Mouse (Mus musculus) urinary bladder, postnatal 25 days (tissue): ENCODE results near the gene Ugt1a9.

Experiments used
- DNase-seq: peaks from one replicate; pipeline ENCODE4 v3.0.0; 2022; ENCODE audit warnings: low spot score

Gene Ugt1a9

DNA sequence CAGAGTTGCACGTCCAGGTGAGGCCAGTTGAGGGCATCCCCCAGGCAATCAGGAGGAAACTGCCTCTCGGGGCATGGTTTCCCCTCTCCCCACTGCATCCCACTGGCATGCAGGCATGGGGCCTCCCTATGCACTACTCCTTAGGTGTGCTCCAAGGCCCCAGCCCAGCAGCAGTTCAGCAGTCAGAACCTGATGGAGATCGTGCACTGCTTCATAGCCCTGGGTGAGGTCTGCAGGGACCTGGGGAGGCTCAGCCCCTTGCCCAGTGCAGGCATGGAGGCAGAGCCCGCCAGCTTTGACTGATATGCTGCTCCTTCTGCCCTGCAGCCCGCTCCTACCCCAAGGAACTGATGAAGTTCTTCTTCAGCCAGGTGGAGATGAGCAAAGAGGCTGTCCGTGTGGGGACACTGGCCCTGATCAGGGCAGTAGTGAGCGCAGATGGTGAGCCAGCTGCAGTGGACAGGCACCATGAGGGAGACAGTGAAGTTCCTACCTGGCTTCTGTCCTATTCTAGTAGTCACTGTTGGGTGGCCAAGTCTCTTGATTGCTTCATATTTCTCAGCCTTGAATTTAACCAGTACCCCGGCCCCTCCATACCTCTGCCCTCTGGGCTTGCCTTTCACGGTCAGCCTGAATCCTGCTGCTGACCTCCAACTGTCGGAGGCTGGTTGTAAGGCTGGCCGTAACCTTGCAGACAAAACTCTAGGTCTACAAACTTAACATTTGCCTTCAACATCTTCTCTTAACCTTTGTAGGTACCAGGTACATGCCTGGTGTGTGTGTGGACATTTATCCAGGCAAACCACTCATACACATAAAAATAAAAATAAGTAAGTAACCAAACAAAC lies 164.7 kb downstream of the Ugt1a9 start:
- DNase-seq, result no peak

DNA sequence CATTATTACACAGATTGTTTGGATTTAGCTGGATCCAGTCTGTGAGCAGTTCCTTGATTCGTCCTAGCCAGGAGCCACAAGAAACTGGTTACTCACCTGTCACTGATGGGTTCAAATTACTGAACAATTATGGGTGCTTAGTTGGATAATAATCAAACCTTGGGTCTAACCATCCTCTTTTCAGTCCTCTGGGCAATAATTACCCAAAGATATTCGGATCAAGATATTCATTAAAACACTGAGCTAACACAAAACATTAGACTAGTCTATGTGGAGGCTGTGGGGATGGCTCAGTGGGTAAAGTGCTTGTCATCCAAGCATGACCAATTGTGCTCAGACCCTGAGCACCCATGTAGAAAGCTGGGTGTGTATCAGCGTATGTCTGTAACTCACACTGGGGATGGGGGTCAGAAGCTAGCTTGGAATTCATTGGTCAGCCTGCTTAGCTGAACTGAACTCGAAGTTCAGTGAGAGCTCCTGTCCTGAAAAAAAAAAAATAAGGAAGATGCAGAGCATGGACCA lies 165.4 kb downstream of the Ugt1a9 start:
- no peak for DNase-seq

DNA sequence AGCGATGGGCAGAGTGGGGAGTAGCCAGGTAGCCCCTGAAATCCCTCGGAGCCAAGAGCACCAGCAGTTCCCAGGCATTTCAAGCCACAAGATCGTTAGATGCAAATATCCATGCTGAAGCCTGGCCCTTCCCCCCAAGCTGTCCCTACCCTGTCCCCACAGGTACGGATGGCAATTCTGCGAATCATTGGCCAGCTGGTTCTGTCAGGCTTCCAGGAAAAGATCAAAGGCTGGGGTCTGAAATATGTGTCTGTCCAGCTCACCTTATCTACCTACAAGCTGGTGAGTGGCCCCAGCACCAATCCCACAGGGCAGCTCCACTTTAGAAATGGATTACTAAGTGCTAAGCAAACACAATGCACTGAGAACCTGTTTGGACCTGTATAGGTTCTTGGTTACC lies 166.7 kb downstream of the Ugt1a9 start:
- no peak for DNase-seq

DNA sequence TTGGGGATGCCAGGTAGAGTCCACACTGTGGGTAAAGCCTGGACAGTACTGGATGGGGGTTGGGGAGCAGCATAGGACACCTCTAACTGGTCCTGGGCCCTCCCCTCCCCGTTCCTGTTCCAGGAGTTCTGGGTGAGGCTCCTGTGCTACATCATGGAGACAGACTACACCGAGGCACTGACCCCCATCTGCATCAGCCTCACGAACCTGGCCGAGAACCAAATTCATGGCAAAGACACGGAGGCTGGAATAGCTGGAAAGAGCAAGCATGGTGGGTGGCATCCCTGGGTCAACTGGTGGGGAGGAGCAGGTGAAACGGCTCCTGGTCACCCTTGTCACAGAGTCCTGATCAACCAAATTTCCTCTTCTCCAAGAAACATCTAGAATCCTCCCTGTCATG lies 168.2 kb downstream of the Ugt1a9 start:
- DNase-seq, result no peak

DNA sequence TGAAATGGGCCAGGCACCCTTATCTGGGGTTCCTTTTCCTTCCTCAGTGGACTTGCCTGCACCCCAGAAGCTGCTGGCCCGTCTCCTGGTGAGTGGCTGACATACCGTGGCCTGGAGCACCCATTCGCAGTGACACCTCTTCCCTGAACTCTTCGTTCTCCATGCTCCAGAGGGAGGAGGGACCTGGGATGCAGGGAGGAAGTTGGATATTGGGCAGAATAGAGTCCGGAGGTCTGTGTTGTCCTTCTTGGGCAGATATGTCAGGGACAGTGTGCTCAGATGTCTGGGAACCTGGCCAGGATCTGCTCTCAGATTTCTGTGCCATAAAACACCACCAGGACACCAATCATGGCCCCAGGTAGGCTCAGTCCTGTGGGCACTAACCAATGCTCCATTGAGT lies 169.5 kb downstream of the Ugt1a9 start:
- DNase-seq, result no peak

DNA sequence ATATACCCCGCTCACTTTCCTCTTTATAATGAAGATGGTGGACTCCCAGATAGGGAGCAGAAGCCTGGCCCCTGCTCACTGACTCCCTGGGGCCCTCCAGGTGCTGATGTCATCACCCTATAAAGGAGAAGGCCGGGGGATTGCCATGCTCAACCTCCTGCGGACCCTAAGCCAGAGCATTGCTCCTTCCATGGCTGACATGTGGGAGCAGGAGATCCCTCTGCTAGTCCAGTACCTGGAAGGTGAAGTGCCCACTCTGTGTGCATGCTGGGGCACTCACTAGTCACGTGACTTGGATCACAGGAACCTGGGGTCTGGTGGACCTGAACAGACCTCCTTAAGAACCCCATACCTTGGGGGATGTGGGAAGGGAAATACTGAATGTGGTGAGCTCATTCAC lies 170.0 kb downstream of the Ugt1a9 start:
- DNase-seq, result no peak

DNA sequence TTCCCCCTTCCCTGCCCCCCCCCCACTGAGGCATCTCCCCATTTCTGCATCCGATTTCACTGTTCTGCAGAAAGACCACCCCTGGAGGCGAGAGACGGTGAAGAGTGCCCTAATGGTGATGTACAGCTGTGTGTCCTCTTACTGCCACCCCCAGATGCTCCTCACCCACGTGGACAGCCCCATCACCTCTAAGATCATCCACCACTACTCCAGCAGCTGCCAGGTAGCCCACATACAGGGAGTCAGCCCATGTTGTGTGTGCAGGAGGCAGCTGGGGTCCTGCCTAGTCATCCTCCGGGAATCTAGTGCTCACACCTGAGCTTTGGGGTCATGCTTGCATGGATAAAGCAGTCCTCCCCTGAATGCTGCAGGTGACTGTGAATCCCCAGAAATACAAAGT lies 173.3 kb downstream of the Ugt1a9 start:
- no peak for DNase-seq

DNA sequence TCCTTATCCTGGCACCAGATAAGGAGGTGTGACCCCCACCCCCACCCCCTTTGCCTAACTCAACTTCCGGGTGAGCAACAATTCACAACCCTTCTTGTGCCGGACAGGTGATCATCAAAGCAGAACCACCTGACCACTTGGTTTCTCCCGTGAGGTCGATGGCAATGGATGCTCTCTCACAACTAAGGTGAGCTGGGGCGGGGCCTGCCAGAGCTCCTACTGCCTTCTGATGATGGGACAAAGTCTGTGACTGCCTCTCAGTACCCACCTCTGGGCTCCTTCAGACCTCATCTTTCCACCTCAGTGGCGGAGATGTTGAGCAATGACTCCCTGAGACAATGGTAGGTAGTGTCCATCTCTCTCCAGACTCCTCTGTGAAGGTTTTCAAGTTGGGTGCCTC lies 175.3 kb downstream of the Ugt1a9 start:
- DNase-seq, result no peak

DNA sequence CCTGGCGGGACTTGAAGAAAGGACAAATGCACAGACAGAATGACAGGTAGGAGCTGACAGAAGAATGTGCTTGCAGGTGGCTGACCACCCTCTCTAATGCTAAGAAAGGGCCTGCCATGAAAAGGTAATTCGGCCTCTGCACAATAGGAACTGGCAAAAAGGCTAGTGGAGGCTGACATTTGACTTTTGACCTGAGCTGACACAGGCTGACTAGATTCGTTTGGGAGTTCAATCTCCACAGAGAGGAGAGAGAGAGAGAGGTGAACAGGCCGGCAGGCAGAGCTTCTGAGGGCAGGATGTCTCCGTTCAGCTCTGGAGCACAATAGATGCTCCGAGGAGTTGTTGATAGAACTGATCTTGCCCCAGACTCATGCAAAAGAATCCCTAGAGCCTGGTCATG lies 175.8 kb downstream of the Ugt1a9 start:
- DNase-seq, result no peak

DNA sequence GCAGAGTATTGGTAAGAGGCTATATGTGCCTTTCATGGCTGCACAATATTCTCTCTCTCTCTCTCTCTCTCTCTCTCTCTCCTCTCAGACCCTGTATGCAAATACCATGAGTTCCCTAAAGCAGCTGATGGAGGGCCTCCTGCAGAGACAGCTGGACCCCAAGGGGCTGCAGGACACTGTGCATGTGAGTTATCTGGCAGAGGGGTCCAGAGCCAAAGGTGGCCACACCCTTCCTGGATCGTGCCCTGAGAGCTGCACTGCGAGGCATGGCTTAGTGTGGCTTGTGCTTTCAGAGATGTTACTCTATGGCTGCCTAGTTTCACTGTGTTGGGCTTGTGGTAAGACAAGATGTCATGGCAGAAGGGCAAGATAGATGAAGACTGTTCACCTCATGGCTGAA lies 177.1 kb downstream of the Ugt1a9 start:
- DNase-seq, result no peak

DNA sequence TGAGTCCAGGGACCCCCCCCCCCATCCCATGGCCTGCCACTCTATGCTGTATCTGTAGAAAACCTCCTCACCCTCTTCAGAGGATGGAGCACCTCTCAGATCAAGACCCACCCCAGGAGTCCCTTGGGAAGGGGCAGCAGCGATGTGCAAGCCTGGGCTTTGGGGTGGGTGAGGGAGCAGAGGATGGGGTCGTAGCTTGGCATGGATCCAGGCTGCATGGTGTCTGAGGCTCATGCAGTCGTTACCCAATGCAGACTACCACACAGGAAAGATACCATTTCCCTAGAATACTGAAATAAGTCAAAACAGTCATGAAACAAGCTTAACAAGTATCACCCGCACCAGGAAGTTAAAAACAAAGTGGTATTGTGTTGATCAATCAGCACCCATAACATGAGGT lies 178.1 kb downstream of the Ugt1a9 start:
- DNase-seq, result no peak

DNA sequence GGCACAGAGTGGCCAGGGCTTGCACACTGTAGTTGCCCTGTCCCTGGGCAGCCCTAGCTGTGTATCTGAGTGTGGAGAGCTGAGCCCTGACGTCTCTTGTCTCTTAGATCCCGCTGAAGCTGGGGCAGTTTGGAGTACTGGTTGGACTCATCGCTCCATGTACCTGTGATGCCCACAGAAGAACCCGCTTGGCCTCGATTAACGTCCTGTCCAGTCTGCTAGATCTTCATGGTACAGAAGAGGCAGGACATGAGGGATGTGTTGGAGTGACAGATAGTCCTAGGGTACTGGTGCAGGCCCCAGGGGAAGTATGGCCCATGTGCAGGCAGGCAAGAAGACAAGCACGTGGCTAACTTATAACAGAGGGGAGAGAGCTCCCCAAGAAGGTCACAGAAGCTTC lies 179.0 kb downstream of the Ugt1a9 start:
- no peak for DNase-seq

DNA sequence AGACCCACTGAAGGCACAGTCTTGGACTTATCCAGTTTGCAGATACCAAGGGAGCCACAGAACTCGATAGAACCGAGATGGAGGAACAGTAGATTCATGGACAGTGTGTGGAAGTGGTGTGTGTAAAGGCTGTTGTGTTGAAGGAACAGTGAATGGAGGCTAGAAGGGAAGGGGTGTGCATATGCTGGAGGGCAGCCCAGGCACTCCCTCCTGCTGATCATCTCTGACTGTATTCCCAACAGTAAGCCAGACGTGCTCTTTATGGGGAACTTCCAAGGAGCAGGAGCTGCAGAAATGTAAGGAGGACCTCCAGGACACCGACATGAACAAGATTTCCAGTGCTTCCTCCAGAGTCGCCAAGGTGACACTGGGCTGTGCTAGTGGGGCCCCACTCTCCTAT lies 179.4 kb downstream of the Ugt1a9 start:
- no peak for DNase-seq

DNA sequence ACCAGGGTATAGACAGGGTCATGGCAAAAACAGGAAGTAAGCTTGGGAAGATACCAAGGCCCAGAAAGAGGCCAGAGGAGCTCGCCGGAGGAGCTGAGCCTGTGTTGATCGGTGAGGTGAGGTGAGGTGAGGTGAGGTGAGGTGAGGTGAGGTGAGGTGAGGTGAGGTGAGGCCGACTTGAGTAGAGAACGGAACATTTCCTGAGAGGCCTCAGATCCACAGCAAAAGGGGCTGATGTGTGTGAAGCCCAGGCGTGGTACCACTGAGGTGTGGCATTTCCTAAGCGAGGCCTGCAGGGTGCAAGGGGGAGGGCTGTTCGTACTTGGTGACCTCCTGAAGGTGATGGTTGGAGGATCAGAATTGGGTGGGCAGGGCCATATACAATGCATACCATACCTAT lies 182.5 kb downstream of the Ugt1a9 start:
- no peak for DNase-seq

DNA sequence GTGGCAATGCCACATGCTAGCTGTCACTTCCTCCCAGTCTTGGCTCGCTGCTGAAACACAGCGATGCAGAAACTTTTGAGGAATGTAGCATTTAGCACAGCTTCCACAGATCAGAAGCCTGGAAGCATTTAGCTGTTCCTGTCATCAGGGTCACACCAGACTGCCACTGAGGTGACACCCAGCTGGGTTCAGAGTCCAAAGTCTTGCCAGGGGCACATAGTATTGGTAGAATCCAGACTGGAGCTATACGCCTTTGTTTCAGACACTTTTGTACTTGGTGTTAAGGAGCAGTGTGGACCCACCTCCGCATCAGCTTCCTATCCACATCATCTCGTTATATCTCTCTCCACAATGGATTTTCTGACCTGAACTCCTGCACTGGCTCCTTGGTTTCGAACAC lies 182.9 kb downstream of the Ugt1a9 start:
- no peak for DNase-seq

DNA sequence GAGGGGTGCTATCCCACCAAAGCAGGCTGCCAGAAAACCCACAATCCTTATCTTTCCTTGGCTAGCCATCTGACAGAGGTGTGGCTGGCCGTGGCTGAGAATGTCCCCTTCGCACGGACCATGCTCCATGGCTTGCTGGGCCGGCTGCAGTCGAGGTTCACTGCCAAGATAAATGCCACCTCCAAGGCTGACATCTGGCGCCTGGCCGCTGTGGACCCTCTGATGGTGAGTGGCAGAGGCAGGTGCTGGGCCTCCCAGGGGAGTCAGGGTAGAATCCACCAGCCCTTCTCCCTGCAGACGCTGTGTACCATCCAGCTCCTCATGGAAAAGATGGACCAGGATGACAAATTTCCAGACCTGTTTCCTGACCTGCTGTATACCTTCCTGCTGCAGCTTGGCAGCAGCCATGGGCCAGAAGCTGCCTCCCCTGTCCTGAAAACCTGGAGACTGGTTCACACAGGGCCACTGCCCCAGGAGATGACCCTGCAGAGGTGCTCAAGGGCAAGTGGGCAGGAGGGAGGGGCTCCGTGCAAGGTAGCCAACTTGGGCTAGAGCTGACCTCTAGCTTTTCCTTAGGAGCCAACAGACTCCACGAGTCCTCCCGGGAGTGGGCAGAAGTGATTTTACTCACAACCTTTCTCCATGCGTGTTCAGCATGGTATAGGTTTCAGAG lies 184.3 kb downstream of the Ugt1a9 start:
- DNase-seq, result no peak

DNA sequence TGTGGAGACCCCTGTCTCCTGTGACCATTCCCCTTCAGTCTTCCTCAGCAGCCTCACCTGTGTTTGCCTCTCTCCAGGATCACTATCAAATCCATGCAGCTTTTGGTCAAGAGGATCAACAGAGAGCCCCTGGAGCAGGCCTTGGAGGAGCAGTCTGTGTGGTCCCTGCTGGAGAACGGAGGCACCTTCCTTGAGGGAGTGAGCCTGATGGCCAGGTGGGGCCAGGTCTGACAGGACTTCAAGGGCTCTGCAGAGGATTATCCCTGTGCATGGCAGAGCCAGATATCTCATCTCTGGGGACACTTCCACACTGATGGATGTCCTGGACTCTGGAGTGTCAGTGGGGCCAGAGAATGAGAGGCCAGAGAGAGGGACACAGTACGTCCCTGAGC lies 184.9 kb downstream of the Ugt1a9 start:
- no peak for DNase-seq

DNA sequence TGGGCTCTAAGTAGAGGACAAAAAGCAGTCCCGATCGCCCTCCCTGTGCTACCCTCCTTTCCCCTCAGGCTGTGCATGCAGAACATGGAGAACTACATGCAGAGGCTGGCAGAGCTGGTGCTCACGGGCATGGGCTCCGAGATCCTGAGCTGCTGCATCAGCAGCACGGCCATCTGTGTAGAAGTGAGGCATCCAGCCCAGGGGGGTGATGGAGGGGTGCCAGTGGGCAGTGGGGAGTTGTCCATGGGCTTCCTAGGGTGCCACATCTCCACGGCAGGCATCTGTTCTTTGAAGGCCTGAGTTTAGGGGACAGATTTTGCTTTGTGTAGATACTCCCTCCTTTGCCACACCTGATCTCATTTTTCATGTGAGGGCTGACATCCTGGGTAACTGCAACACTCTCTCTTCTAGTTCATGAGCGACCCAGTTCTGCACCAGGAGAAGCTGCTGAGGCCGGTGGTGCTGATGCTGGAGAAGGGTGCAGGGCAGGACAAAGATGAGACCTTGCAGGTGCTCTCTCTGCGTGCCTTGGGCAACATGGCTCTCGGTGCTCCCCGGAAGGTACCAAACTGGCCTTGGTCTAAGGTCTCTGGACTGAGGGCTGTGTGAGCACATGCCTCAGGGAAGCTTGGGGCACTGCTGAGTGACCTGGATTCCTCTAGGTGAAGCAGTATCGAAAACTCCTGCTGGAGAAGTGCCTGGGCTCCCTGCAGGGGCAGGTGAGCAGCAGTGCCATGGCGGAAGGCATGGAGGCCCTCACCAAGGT lies 185.6 kb downstream of the Ugt1a9 start:
- no peak for DNase-seq

DNA sequence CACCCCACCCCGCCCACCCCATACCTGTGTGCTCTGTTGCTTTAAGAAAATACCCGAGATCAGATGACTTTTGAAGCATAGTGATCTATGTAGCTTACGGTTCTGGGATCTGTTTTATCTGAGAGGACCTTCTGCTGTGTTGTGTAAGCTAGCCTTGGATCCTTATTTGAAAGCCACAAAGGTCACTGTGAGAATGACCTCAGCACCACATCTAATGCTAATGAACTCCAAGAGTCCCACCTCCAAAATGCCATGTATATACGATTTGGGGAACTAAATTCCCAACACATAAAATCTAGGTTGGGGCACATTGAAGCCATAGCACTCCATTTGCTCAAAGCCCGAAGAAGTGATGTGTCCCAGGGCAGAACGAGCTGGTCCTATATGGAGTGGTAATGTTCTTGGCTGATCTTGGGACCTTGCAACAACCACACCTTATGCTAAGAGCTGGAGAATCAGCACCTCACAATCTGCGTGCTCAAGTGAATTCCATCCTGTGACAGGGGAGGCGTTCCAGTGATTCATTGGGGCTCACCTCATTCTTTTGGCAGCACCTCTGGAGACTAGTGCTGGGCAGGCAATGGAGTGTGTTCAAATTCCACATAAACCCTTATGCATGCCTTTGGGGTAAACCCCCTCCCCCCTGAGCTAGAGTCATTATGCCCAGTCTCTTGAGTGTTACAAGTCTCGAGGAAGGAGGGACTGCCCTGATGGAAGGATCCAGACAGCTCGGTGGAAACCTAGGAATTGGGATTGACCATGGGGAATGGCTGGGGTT lies 186.5 kb downstream of the Ugt1a9 start:
- no peak for DNase-seq

DNA sequence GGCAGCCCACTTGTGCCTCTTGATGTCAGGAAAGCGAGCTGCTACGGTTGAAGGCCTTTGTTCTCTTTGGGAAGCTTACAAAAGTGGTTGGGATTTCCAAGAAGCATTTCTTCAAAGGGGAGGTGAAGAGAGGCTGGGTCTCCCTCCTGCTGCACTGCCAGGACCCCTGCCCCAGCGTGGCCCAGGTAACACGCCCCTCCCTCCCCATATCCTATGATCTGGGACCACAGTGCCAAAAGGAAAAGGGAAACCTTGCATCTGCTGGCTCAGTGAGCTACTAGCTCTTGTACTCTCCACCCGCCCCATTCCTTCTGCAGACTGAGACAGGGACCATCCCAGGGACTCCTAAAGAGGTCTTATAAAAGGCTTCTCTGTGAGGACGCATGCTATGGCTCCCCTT lies 187.1 kb downstream of the Ugt1a9 start:
- DNase-seq, result no peak

DNA sequence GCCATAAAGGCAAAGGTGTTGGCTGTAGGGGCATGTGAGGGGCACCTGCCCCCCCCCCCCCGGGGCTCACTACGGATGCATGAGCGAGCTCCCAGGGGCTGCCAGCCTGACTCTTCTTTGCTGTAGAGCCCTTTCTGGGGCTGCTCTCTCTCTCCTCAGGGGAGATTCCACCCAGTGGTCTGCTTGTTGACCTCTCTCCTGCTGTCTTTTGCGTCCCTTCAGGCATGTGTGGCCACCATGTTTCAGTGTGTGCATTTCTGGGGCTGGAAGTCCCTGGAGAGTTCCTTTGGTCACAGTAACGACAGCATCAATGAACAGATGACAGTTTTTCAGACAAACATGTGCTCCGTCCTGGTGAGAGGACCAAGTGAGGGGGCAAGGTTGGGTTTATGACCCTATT lies 187.8 kb downstream of the Ugt1a9 start:
- no peak for DNase-seq
